Mouse (Mus musculus) cerebellum, adult 18-20 months (tissue): ENCODE results near the gene Dnaaf2.
"Not testable (repeated sequence)": the region's sequence is repeated elsewhere in the genome, so short reads cannot be mapped to it uniquely, and the experiment has no call there.

ENCODE experiments used
- DNase-seq, 2 experiments: peaks; one replicate each; pipeline ENCODE4 v3.0.0; 2021

The Dnaaf2 gene

GRCm38 (mm10) chr12:69197378-69198163 is 658 bp downstream of the Dnaaf2 start:
- peak; percentile 47 to 67 for DNase-seq

- peak; percentile 69 to 85 for DNase-seq
Measured at GRCm38 (mm10) chr12:69196444-69197377, 1.5 kb downstream of the Dnaaf2 start, which contains the start of gene Gm49383. Gene Gm49383 (minus strand): TSS chr12:69197104.

- no peak for DNase-seq
Measured at GRCm38 (mm10) chr12:69192637-69193036, 5.6 kb downstream of the Dnaaf2 start.

GRCm38 (mm10) chr12:69191396-69191795 is 6.8 kb downstream of the Dnaaf2 start:
- DNase-seq = no peak

- DNase-seq = no peak
Measured at GRCm38 (mm10) chr12:69190522-69190921, 7.7 kb downstream of the Dnaaf2 start.

GRCm38 (mm10) chr12:69190074-69190473 is 8.2 kb downstream of the Dnaaf2 start:
- no peak for DNase-seq

GRCm38 (mm10) chr12:69186811-69187471 is 11.3 kb downstream of the Dnaaf2 start:
- no peak for DNase-seq

GRCm38 (mm10) chr12:69185371-69185770 is 12.9 kb downstream of the Dnaaf2 start:
- DNase-seq = no peak

- no peak for DNase-seq
Measured at GRCm38 (mm10) chr12:69184342-69185295, 13.6 kb downstream of the Dnaaf2 start.

- peak; percentile 99 to 100 for DNase-seq
Measured at GRCm38 (mm10) chr12:69183583-69184308, 14.5 kb downstream of the Dnaaf2 start, which contains the start of the genes Rpl36al and Mgat2. Gene Rpl36al (minus strand): TSS chr12:69184083. Gene Mgat2 (plus strand): TSS chr12:69184157.

- DNase-seq = no peak
Measured at GRCm38 (mm10) chr12:69181800-69182199, 16.4 kb downstream of the Dnaaf2 start.

GRCm38 (mm10) chr12:69179371-69179770 is 18.9 kb downstream of the Dnaaf2 start:
- DNase-seq = no peak

GRCm38 (mm10) chr12:69177526-69177925 is 20.7 kb downstream of the Dnaaf2 start:
- DNase-seq = no peak

- DNase-seq = no peak
Measured at GRCm38 (mm10) chr12:69175975-69176374, 22.3 kb downstream of the Dnaaf2 start.

GRCm38 (mm10) chr12:69171307-69171706 is 26.9 kb downstream of the Dnaaf2 start:
- no peak for DNase-seq

- DNase-seq = peak; percentile 79 to 88
Measured at GRCm38 (mm10) chr12:69168461-69169106, 29.6 kb downstream of the Dnaaf2 start, which contains the start of gene Lrr1. Gene Lrr1 (plus strand): TSS chr12:69168814.

- no peak for DNase-seq
Measured at GRCm38 (mm10) chr12:69167656-69168460, 30.4 kb downstream of the Dnaaf2 start.

GRCm38 (mm10) chr12:69166861-69167581 is 31.2 kb downstream of the Dnaaf2 start:
- not testable (repeated sequence) for DNase-seq

- DNase-seq = no peak
Measured at GRCm38 (mm10) chr12:69164904-69165303, 33.3 kb downstream of the Dnaaf2 start.
